Mouse (Mus musculus): ENCODE measurements around the gene Nup210l.

Gene Nup210l

GRCm38 (mm10) chr3:90159757-90160156, 55.8 kb downstream of the Nup210l start:
- in situ Hi-C loops (cut with MboI, MseI): no loop called here

DNA sequence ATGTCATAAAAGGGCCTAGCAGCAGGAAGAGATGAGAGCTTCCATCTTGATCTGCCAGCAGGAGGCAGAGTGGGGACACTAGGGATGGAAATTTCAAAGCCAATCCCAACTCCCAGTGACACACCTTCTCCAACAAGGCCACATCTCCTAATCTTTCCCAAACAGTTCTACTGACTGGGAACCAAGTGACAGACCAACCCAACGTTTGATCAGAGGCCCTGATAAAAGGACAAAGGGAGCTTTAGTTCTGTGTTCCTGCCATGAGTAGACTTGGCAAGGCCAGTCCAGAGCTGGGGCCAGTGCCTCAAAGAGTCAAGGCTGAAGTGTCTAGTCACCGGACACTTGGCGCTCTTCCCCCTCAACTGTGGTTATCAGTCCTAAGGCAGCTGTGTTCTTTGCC, 57.6 kb downstream of the Nup210l start:
- in situ Hi-C loops (cut with MboI, MseI): no loop called here

DNA sequence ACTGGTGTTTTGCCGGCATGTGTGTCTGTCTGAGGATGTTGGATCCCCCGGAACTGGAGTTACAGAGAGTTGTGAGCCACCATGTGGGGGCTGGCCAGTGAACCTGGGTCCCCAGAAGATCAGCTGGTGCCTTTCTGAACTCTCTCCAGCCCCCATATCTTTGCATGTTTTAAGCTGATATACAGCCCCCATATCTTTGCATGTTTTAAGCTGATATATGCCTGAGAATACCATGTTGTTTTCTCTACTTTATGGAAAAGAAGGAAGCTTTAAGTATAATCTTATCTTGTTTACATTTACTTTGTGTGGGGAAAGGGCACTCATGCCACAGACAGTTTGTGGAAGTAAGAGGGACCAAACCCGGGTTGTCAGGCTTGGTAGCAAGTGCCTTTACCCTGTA, 75.6 kb downstream of the Nup210l start:
- in situ Hi-C loops (cut with MboI, MseI): no loop called here

DNA sequence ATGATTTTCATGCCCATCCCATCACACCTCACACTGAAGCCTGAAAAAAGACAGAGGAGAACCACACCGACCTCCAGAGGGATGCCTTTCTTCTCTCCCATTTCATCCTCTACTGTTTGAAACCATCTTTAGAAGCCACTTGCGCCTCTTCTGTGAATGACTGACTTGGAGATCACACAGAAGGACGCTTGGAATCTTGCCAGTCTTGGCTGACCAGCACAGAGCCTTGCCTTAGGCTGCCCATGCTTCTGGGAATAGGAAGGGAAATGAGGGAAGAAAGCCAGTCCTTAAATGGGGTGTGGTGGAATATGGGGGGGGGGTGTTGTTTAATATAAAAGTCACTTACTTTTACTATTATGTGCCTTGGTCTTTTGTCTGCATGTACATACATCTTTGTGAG, 79.6 kb downstream of the Nup210l start:
- in situ Hi-C loops (cut with MboI, MseI): no loop called here

GRCm38 (mm10) chr3:90190859-90191510, 87.1 kb downstream of the Nup210l start:
- in situ Hi-C loops (cut with MboI, MseI): no loop called here

GRCm38 (mm10) chr3:90194759-90195158, 90.8 kb downstream of the Nup210l start:
- in situ Hi-C loops (cut with MboI, MseI): no loop called here

GRCm38 (mm10) chr3:90195644-90196043, 91.7 kb downstream of the Nup210l start:
- in situ Hi-C loops (cut with MboI, MseI): no loop called here

- in situ Hi-C loops (cut with MboI, MseI): no loop called here
These were observed 93.6 kb downstream of the Nup210l start for GRCm38 (mm10) chr3:90197548-90197947.

DNA sequence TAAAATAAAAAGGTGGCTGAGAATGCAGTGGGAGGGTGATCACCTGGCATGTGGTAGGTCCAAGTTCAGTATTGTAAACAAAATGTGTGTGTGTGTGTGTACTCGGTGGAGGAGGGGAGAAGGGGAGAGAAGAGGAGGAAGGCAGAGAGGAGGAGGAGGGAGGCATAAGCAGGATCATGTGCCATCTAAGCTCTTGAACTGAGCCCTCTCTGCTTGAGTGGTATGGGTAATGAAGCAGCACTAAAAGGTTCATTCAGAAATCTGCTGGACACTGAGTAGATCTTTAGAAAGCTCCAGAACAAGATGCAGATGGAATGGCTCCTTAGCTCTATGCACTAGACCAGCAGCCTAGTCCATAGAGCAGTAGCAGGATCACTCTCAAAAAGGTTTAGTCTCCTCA, 99.0 kb downstream of the Nup210l start:
- in situ Hi-C loops (cut with MboI, MseI): no loop called here

DNA sequence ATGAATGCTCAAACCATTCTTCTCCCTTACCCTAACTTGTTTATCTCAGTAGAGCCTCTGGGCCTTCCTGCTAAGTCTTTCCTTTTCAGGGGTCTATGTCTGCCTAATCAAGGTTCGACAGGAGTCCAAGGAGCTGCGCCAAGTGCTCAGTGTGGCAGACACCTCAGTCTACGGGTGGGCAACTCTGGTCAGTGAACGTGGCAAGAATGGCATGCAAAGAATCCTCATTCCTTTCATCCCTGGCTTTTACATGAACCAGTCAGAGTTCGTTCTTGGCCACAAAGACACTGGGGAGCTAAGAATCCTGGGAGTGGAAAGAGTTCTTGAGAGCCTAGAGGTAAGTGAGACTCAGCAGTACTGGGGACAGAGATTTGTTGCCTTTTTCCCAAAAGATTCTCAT, 99.7 kb downstream of the Nup210l start:
- in situ Hi-C loops (cut with MboI, MseI): no loop called here

GRCm38 (mm10) chr3:90204582-90204981, 100.7 kb downstream of the Nup210l start:
- in situ Hi-C loops (cut with MboI, MseI): no loop called here

GRCm38 (mm10) chr3:90208662-90209061, 104.7 kb downstream of the Nup210l start:
- in situ Hi-C loops (cut with MboI, MseI): no loop called here

DNA sequence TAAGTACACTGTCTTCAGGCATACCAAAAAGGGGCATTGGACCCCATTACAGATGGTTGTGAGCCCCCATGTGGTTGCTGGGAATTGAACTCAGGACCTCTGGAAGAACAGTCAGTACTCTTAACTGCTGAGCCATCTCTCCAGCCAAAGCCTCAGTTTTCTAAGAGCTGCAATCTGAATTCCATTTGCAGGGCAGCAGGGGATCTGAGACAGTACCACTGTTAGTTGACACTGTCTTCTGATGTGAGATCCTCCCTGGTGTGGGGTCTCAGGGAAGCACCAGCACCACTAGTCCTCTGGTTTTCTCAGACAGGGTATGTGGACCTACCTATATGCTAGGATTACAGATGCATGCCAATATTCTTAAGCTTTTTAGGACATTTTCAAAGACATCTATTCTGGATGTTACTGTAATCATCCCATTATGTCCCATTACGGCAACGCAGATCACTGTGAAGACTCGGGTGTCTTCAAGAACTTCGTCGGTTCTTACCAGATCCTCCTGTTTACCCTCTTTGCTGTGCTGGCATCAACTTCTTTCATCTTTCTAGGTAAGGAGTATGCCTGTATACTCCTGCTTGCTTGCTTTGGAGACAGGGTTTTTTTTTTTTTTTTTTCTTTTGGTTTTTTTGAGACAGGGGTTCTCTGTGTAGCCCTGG, 106.1 kb downstream of the Nup210l start:
- in situ Hi-C loops (cut with MboI, MseI): no loop called here

- in situ Hi-C loops (cut with MboI, MseI): no loop called here
These were observed 107.8 kb downstream of the Nup210l start for GRCm38 (mm10) chr3:90211475-90212398.

- in situ Hi-C loops (cut with MboI, MseI): no loop called here
These were observed 108.8 kb downstream of the Nup210l start for GRCm38 (mm10) chr3:90212723-90213122.

DNA sequence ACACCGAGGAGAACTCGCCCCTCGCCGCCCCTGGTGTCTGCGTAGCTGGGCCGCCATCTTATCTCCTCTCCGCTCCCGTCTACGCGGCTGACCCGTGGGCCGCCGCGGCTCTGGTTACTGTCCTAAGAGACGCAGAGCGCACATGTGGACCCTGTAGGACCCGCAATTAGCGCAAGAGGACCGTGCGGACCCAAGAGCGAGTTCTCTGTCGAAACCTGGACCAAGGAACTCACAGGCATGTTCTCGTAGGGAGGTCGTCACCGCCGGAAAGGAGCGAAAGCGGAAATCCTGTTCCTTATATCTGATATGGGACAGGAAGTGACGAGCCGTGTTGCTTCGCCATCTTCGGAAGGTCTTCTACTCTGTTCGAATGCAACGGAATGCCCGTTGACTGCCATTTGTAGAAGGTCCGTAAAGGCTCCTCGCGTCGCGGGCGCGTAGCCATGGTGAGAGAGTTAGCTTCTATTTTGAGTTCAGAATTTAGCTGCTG, 109.5 kb downstream of the Nup210l start, which contains the start of the genes Rps27 and Rab13:
Gene Rps27 (minus strand): TSS at position 275 of the 490 bp plus-strand sequence.
Gene Rab13 (plus strand): TSS at position 319 of the 490 bp plus-strand sequence.
- in situ Hi-C loops (cut with MboI, MseI): no loop called here

GRCm38 (mm10) chr3:90213956-90214684, 110.2 kb downstream of the Nup210l start:
- in situ Hi-C loops (cut with MboI, MseI): no loop called here

- in situ Hi-C loops (cut with MboI, MseI): no loop called here
These were observed 112.0 kb downstream of the Nup210l start for GRCm38 (mm10) chr3:90215825-90216380.

DNA sequence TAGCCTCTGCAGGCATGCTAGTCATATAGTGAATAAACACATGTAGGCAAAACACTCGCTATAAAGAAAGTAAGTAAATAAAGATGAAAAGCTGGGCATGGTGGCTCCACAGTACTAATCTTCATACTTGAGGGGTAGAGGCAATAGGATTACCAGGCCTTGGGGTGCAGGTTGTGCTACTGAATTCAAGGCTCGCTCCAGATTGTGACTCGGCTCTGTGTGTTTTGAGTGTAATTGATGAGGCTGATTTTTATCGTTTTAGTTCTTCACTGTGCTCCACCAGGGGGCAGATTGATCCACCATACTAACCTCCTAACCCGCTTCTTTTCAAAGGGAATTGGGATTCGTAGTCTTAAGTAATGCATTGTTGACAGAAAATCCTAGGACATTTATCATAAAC, 116.2 kb downstream of the Nup210l start:
- in situ Hi-C loops (cut with MboI, MseI): loop anchor here (5.0 kb wide), 2 partner anchors 152 to 157 kb away; no protein-coding TSS in a partner anchor

- in situ Hi-C loops (cut with MboI, MseI): loop anchor here (5.0 kb wide), 2 partner anchors 152 to 157 kb away; no protein-coding TSS in a partner anchor
These were observed 116.6 kb downstream of the Nup210l start for GRCm38 (mm10) chr3:90220531-90220951.

GRCm38 (mm10) chr3:90221123-90221522, 117.2 kb downstream of the Nup210l start:
- in situ Hi-C loops (cut with MboI, MseI): loop anchor here (5.0 kb wide), 2 partner anchors 151 to 156 kb away; no protein-coding TSS in a partner anchor
